Mouse (Mus musculus): ENCODE data around the gene 0610030E20Rik. TPM values are rescaled to one million over a fixed set of nuclear protein-coding genes. Genes with fewer than 3 reads are reported as not detected.

The 0610030E20Rik gene
- polyA plus RNA-seq, 1 experiment from 2014 or later, result 20.9 TPM

GRCm38 (mm10) chr6:72319019-72319418, 28.1 kb upstream of the 0610030E20Rik start:
- no peak overlapping the region for H3K9ac ChIP-seq (replicated peaks; ENCODE audit: low read depth, low read length)
- no peak for ATAC-seq
- H3K9me3 ChIP-seq (ENCODE audit: control insufficient read depth, low read length), result no peaks in the 10 kb centered on the region
- H3K4me1 ChIP-seq (replicated peaks; ENCODE audit: control insufficient read depth, insufficient read depth, low read length), result no peaks in the 10 kb centered on the region
- 81% methylated on average over 11 of the region's 11 CpGs for WGBS
- no peaks in the 10 kb centered on the region for H3K27me3 ChIP-seq (replicated peaks; ENCODE audit: control insufficient read depth, insufficient read depth, low read length)
- H3K36me3 ChIP-seq (ENCODE audit: control insufficient read depth, insufficient read depth), result peaks cover 47% of the 10 kb centered on the region
- no peak overlapping the region for H3K4me3 ChIP-seq (replicated peaks; ENCODE audit: low read length)
- H3K27ac ChIP-seq (ENCODE audit: low read length), result no peak overlapping the region
- H3K4me2 ChIP-seq (ENCODE audit: low read length), result no peak overlapping the region

- Histone ChIP-seq H3K36me3 (ENCODE audit: control insufficient read depth, insufficient read depth) (peaks cover 55% of the 10 kb centered on the region), H3K4me3 (replicated peaks; ENCODE audit: low read length) (no peak overlapping the region), H3K9me3 (ENCODE audit: control insufficient read depth, low read length) (no peaks in the 10 kb centered on the region), H3K27ac (ENCODE audit: low read length) (no peak overlapping the region), H3K4me2 (ENCODE audit: low read length) (no peak overlapping the region), H3K27me3 (replicated peaks; ENCODE audit: control insufficient read depth, insufficient read depth, low read length) (no peaks in the 10 kb centered on the region), H3K9ac (replicated peaks; ENCODE audit: low read depth, low read length) (no peak overlapping the region), H3K4me1 (replicated peaks; ENCODE audit: control insufficient read depth, insufficient read depth, low read length) (no peaks in the 10 kb centered on the region)
- WGBS, result 97% methylated on average over 3 of the region's 3 CpGs
- ATAC-seq, result no peak
Observed at GRCm38 (mm10) chr6:72322936-72323335, 24.2 kb upstream of the 0610030E20Rik start.

- H3K36me3 ChIP-seq (ENCODE audit: control insufficient read depth, insufficient read depth), result peaks cover 61% of the 10 kb centered on the region
- no peaks in the 10 kb centered on the region for H3K4me1 ChIP-seq (replicated peaks; ENCODE audit: control insufficient read depth, insufficient read depth, low read length)
- no peaks in the 10 kb centered on the region for H3K9me3 ChIP-seq (ENCODE audit: control insufficient read depth, low read length)
- H3K27me3 ChIP-seq (replicated peaks; ENCODE audit: control insufficient read depth, insufficient read depth, low read length), result no peaks in the 10 kb centered on the region
- no peak for ATAC-seq
- no peak overlapping the region for H3K4me3 ChIP-seq (replicated peaks; ENCODE audit: low read length)
- no peak overlapping the region for H3K27ac ChIP-seq (ENCODE audit: low read length)
- H3K9ac ChIP-seq (replicated peaks; ENCODE audit: low read depth, low read length), result no peak overlapping the region
- no peak overlapping the region for H3K4me2 ChIP-seq (ENCODE audit: low read length)
- WGBS, result 86% methylated on average over 6 of the region's 6 CpGs
Observed at GRCm38 (mm10) chr6:72323786-72324508, 23.2 kb upstream of the 0610030E20Rik start.

- peaks cover 46% of the 10 kb centered on the region for H3K36me3 ChIP-seq (ENCODE audit: control insufficient read depth, insufficient read depth)
- no peaks in the 10 kb centered on the region for H3K9me3 ChIP-seq (ENCODE audit: control insufficient read depth, low read length)
- H3K4me3 ChIP-seq (replicated peaks; ENCODE audit: low read length), result no peak overlapping the region
- WGBS, result 82% methylated on average over 6 of the region's 6 CpGs
- H3K9ac ChIP-seq (replicated peaks; ENCODE audit: low read depth, low read length), result no peak overlapping the region
- no peak for ATAC-seq
- H3K4me1 ChIP-seq (replicated peaks; ENCODE audit: control insufficient read depth, insufficient read depth, low read length), result no peaks in the 10 kb centered on the region
- no peak overlapping the region for H3K4me2 ChIP-seq (ENCODE audit: low read length)
- no peak overlapping the region for H3K27ac ChIP-seq (ENCODE audit: low read length)
- no peaks in the 10 kb centered on the region for H3K27me3 ChIP-seq (replicated peaks; ENCODE audit: control insufficient read depth, insufficient read depth, low read length)
Observed at GRCm38 (mm10) chr6:72326274-72326673, 20.8 kb upstream of the 0610030E20Rik start.

GRCm38 (mm10) chr6:72329019-72329418, 18.1 kb upstream of the 0610030E20Rik start:
- Histone ChIP-seq H3K9ac (replicated peaks; ENCODE audit: low read depth, low read length) (no peak overlapping the region), H3K4me2 (ENCODE audit: low read length) (no peak overlapping the region), H3K36me3 (ENCODE audit: control insufficient read depth, insufficient read depth) (peaks cover 36% of the 10 kb centered on the region), H3K27ac (ENCODE audit: low read length) (no peak overlapping the region), H3K9me3 (ENCODE audit: control insufficient read depth, low read length) (no peaks in the 10 kb centered on the region), H3K4me3 (replicated peaks; ENCODE audit: low read length) (no peak overlapping the region), H3K27me3 (replicated peaks; ENCODE audit: control insufficient read depth, insufficient read depth, low read length) (no peaks in the 10 kb centered on the region), H3K4me1 (replicated peaks; ENCODE audit: control insufficient read depth, insufficient read depth, low read length) (no peaks in the 10 kb centered on the region)
- no peak for ATAC-seq
- 92% methylated on average over 5 of the region's 5 CpGs for WGBS

- Histone ChIP-seq H3K36me3 (ENCODE audit: control insufficient read depth, insufficient read depth) (peaks cover 30% of the 10 kb centered on the region), H3K9me3 (ENCODE audit: control insufficient read depth, low read length) (no peaks in the 10 kb centered on the region), H3K4me2 (ENCODE audit: low read length) (no peak overlapping the region), H3K4me3 (replicated peaks; ENCODE audit: low read length) (no peak overlapping the region), H3K4me1 (replicated peaks; ENCODE audit: control insufficient read depth, insufficient read depth, low read length) (no peaks in the 10 kb centered on the region), H3K27ac (ENCODE audit: low read length) (no peak overlapping the region), H3K9ac (replicated peaks; ENCODE audit: low read depth, low read length) (no peak overlapping the region), H3K27me3 (replicated peaks; ENCODE audit: control insufficient read depth, insufficient read depth, low read length) (no peaks in the 10 kb centered on the region)
- ATAC-seq, result no peak
- 95% methylated on average over 4 of the region's 4 CpGs for WGBS
Observed at GRCm38 (mm10) chr6:72330133-72330532, 17.0 kb upstream of the 0610030E20Rik start.

- H3K4me3 ChIP-seq (replicated peaks; ENCODE audit: low read length), result no peak overlapping the region
- H3K4me2 ChIP-seq (ENCODE audit: low read length), result no peak overlapping the region
- peaks cover 30% of the 10 kb centered on the region for H3K36me3 ChIP-seq (ENCODE audit: control insufficient read depth, insufficient read depth)
- H3K9ac ChIP-seq (replicated peaks; ENCODE audit: low read depth, low read length), result no peak overlapping the region
- WGBS, result 86% methylated on average over 5 of the region's 5 CpGs
- no peak overlapping the region for H3K27ac ChIP-seq (ENCODE audit: low read length)
- no peaks in the 10 kb centered on the region for H3K27me3 ChIP-seq (replicated peaks; ENCODE audit: control insufficient read depth, insufficient read depth, low read length)
- no peaks in the 10 kb centered on the region for H3K4me1 ChIP-seq (replicated peaks; ENCODE audit: control insufficient read depth, insufficient read depth, low read length)
- no peak for ATAC-seq
- H3K9me3 ChIP-seq (ENCODE audit: control insufficient read depth, low read length), result no peaks in the 10 kb centered on the region
Observed at GRCm38 (mm10) chr6:72333111-72333510, 14.0 kb upstream of the 0610030E20Rik start.

- H3K9me3 ChIP-seq (ENCODE audit: control insufficient read depth, low read length), result no peaks in the 10 kb centered on the region
- H3K27me3 ChIP-seq (replicated peaks; ENCODE audit: control insufficient read depth, insufficient read depth, low read length), result no peaks in the 10 kb centered on the region
- no peak for ATAC-seq
- H3K4me2 ChIP-seq (ENCODE audit: low read length), result no peak overlapping the region
- WGBS, result 87% methylated on average over 2 of the region's 2 CpGs
- peaks cover 14% of the 10 kb centered on the region for H3K4me1 ChIP-seq (replicated peaks; ENCODE audit: control insufficient read depth, insufficient read depth, low read length)
- peaks cover 13% of the 10 kb centered on the region for H3K36me3 ChIP-seq (ENCODE audit: control insufficient read depth, insufficient read depth)
- H3K9ac ChIP-seq (replicated peaks; ENCODE audit: low read depth, low read length), result no peak overlapping the region
- H3K27ac ChIP-seq (ENCODE audit: low read length), result no peak overlapping the region
- no peak overlapping the region for H3K4me3 ChIP-seq (replicated peaks; ENCODE audit: low read length)
Observed at GRCm38 (mm10) chr6:72340481-72340880, 6.6 kb upstream of the 0610030E20Rik start.

- Histone ChIP-seq H3K9ac (replicated peaks; ENCODE audit: low read depth, low read length) (peak overlapping the region; percentile 68), H3K9me3 (ENCODE audit: control insufficient read depth, low read length) (no peaks in the 10 kb centered on the region), H3K4me1 (replicated peaks; ENCODE audit: control insufficient read depth, insufficient read depth, low read length) (peaks cover 32% of the 10 kb centered on the region), H3K4me3 (replicated peaks; ENCODE audit: low read length) (peak overlapping the region; percentile 60), H3K27ac (ENCODE audit: low read length) (peak overlapping the region; percentile 16), H3K36me3 (ENCODE audit: control insufficient read depth, insufficient read depth) (peaks cover 4% of the 10 kb centered on the region; the same call in 1 of the 2 replicates), H3K27me3 (replicated peaks; ENCODE audit: control insufficient read depth, insufficient read depth, low read length) (no peaks in the 10 kb centered on the region), H3K4me2 (ENCODE audit: low read length) (peak overlapping the region; percentile 97)
- WGBS, result under 1% methylated on average over 42 of the region's 42 CpGs
- ATAC-seq, result peak; percentile 43
Observed at GRCm38 (mm10) chr6:72344396-72345073, 2.6 kb upstream of the 0610030E20Rik start.

Data from forebrain, embryonic 16.5 days (tissue).